Mouse (Mus musculus): ENCODE results near the gene Cbx8.

DNA sequence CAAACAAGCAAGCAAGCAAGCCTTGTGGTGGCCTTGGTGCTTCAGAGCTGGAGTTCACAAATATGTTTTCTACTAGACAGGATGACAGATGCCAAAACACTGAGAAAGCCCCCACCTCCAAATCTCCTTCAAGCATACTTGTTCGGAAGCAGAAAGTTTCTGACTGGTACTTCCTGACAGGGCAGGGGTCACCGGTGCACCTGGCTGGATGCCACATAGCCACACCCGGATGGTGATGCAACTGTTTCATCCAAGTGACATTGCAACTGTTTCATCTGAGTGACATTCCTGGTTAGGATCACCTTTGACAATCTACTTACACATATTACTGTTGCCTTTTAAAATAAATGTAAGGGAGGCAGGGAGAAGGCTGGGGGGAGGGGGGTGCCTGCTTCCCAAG, 43.6 kb downstream of the Cbx8 start:
- TF ChIP-seq CTCF (IDR thresholded peaks at IDR 0.05; ENCODE audit: borderline replicate concordance, insufficient read depth, low read length) (no peak), POLR2A (IDR thresholded peaks at IDR 0.05; ENCODE audit: low read depth, low read length) (no peak)
